Mouse (Mus musculus) liver, embryonic 12.5 days (tissue): ENCODE results near the gene Kdelc1. TPM values are rescaled to one million over a fixed set of nuclear protein-coding genes. Genes with fewer than 3 reads are reported as not detected.

Experiments
- ATAC-seq: fragments of 200-750 bp; cut with Nextera tagmentation; 2 replicates; pipeline ENCODE4 v1.8.0; 2017; ENCODE audit warnings: moderate number of reproducible peaks, mild to moderate bottlenecking, moderate library complexity
- H3K27ac ChIP-seq: fragments of 300-500 bp; sonication (generic); 2 replicates; pipeline ENCODE4 v1.5.1; 2016; ENCODE audit warnings: mild to moderate bottlenecking
- H3K27me3 ChIP-seq: fragments of 300-500 bp; sonication (generic); replicated peaks from 2 replicates; pipeline ENCODE4 v1.6.1; 2016; ENCODE audit warnings: mild to moderate bottlenecking, moderate library complexity
- H3K36me3 ChIP-seq: fragments of 300-500 bp; sonication (generic); 2 replicates; pipeline ENCODE4 v1.6.1; 2016; ENCODE audit warnings: mild to moderate bottlenecking, moderate library complexity
- H3K4me1 ChIP-seq: fragments of 300-500 bp; sonication (generic); 2 replicates; pipeline ENCODE4 v1.6.1; 2016
- H3K4me2 ChIP-seq: fragments of 300-500 bp; sonication (generic); 2 replicates; pipeline ENCODE4 v1.6.1; 2016; ENCODE audit warnings: mild to moderate bottlenecking, moderate library complexity
- H3K4me3 ChIP-seq: fragments of 300-500 bp; sonication (generic); 2 replicates; pipeline ENCODE4 v1.5.1; 2016; ENCODE audit warnings: mild to moderate bottlenecking, moderate library complexity
- H3K9ac ChIP-seq: fragments of 300-500 bp; sonication (generic); 2 replicates; pipeline ENCODE4 v1.6.1; 2016; ENCODE audit warnings: mild to moderate bottlenecking, moderate library complexity
- H3K9me3 ChIP-seq: fragments of 300-500 bp; sonication (generic); replicated peaks from 2 replicates; pipeline ENCODE4 v1.6.1; 2016; ENCODE audit warnings: mild to moderate bottlenecking, moderate library complexity
- WGBS: fragments of 180-500 bp; shearing (Covaris S2); methylation state at CpG from one replicate; pipeline ENCODE4 v1.1.7; 2016; ENCODE audit not compliant: insufficient replicate concordance; 5-methylcytosine and 5-hydroxymethylcytosine counted together
- polyA plus RNA-seq: library from polyadenylated mRNA; unstranded; fragments of >200 nt; fragmentation: Nextera tagmentation; extraction: Ambion mirVana; gene quantifications from 2 replicates; pipeline ENCODE4 v1.2.1, GENCODE M21; 2016

The Kdelc1 gene
- polyA plus RNA-seq, 1 experiment from 2014 or later, result 28.5 TPM

GRCm38 (mm10) chr1:44125590-44125989 lies 7.0 kb upstream of the Kdelc1 start:
- WGBS, result 79% methylated on average over 4 of the region's 4 CpGs
- ATAC-seq, result no peak

GRCm38 (mm10) chr1:44122256-44122655 lies 3.6 kb upstream of the Kdelc1 start:
- H3K36me3 ChIP-seq, result peaks cover 7% of the 10 kb centered on the region; the same call in 1 of the 2 replicates
- H3K27me3 ChIP-seq, result no peaks in the 10 kb centered on the region
- peaks cover 18% of the 10 kb centered on the region for H3K4me1 ChIP-seq
- H3K9ac ChIP-seq, result no peak overlapping the region
- no peak overlapping the region for H3K4me2 ChIP-seq
- ATAC-seq, result no peak
- no peaks in the 10 kb centered on the region for H3K9me3 ChIP-seq
- no peak overlapping the region for H3K27ac ChIP-seq
- H3K4me3 ChIP-seq, result no peak overlapping the region
- WGBS, result 27% methylated on average over 3 of the region's 3 CpGs

More at GRCm38 (mm10) chr1:44125590-44125989, 7.0 kb upstream of the Kdelc1 start:
- Histone ChIP-seq H3K9ac (no peak overlapping the region), H3K4me1 (0 out of 2 replicates have a peak, but pooled peaks cover 3% of the 10 kb centered on the region), H3K4me3 (no peak overlapping the region), H3K27ac (no peak overlapping the region), H3K27me3 (no peaks in the 10 kb centered on the region), H3K36me3 (peaks cover 19% of the 10 kb centered on the region), H3K9me3 (no peaks in the 10 kb centered on the region), H3K4me2 (no peak overlapping the region)

- H3K9me3 ChIP-seq, result no peaks in the 10 kb centered on the region
- H3K4me2 ChIP-seq, result peak overlapping the region; percentile 82
- H3K27me3 ChIP-seq, result no peaks in the 10 kb centered on the region
- ATAC-seq, result peak; percentile 8; the same call in 1 of the 2 replicates
- H3K9ac ChIP-seq, result peak overlapping the region; percentile 69
- H3K4me1 ChIP-seq, result peaks cover 18% of the 10 kb centered on the region
- peaks cover 12% of the 10 kb centered on the region for H3K36me3 ChIP-seq
- 11% methylated on average over 6 of the region's 6 CpGs for WGBS
- H3K27ac ChIP-seq, result peak overlapping the region; percentile 86
- H3K4me3 ChIP-seq, result peak overlapping the region; percentile 74
These were observed 1.4 kb upstream of the Kdelc1 start for GRCm38 (mm10) chr1:44120074-44120406.

GRCm38 (mm10) chr1:44119201-44120073 lies 829 bp upstream of the Kdelc1 start:
- Histone ChIP-seq H3K4me1 (peaks cover 18% of the 10 kb centered on the region), H3K27ac (peak overlapping the region; percentile 86), H3K9ac (peak overlapping the region; percentile 69), H3K4me3 (peak overlapping the region; percentile 74), H3K36me3 (peaks cover 18% of the 10 kb centered on the region), H3K9me3 (no peaks in the 10 kb centered on the region), H3K27me3 (no peaks in the 10 kb centered on the region), H3K4me2 (peak overlapping the region; percentile 82)
- peak; percentile 81 for ATAC-seq
- WGBS, result 1% methylated on average over 41 of the region's 43 CpGs

GRCm38 (mm10) chr1:44117571-44117970 lies 1.0 kb downstream of the Kdelc1 start:
- ATAC-seq, result no peak
- peaks cover 30% of the 10 kb centered on the region for H3K36me3 ChIP-seq
- H3K4me3 ChIP-seq, result peak overlapping the region; percentile 74
- H3K4me2 ChIP-seq, result peak overlapping the region; percentile 82
- peaks cover 18% of the 10 kb centered on the region for H3K4me1 ChIP-seq
- no peaks in the 10 kb centered on the region for H3K27me3 ChIP-seq
- no peaks in the 10 kb centered on the region for H3K9me3 ChIP-seq
- H3K9ac ChIP-seq, result peak overlapping the region; percentile 69; the same call in 1 of the 2 replicates
- no peak overlapping the region for H3K27ac ChIP-seq

- WGBS, result 15% methylated on average over 5 of the region's 5 CpGs
- no peak for ATAC-seq
- H3K27ac ChIP-seq, result peak overlapping the region; percentile 98
These were observed 15.7 kb downstream of the Kdelc1 start for GRCm38 (mm10) chr1:44102939-44103338.

GRCm38 (mm10) chr1:44102259-44102717 lies 16.3 kb downstream of the Kdelc1 start, which contains the start of gene Tex30:
Gene Tex30, minus strand, starts transcription at chr1:44102441.
- ATAC-seq, result peak; percentile 94

More at GRCm38 (mm10) chr1:44102939-44103338, 15.7 kb downstream of the Kdelc1 start:
- Histone ChIP-seq H3K4me2 (peak overlapping the region; percentile 85), H3K9me3 (no peaks in the 10 kb centered on the region), H3K36me3 (peaks cover 25% of the 10 kb centered on the region), H3K4me3 (peak overlapping the region; percentile 90), H3K9ac (peak overlapping the region; percentile 67), H3K4me1 (peaks cover 17% of the 10 kb centered on the region), H3K27me3 (no peaks in the 10 kb centered on the region)

GRCm38 (mm10) chr1:44101448-44102225 lies 17.0 kb downstream of the Kdelc1 start:
- WGBS, result under 1% methylated on average over 55 of the region's 55 CpGs
- ATAC-seq, result peak; percentile 77
- Histone ChIP-seq H3K27me3 (no peaks in the 10 kb centered on the region), H3K4me1 (peaks cover 17% of the 10 kb centered on the region), H3K4me3 (peak overlapping the region; percentile 90), H3K4me2 (peak overlapping the region; percentile 85), H3K36me3 (peaks cover 31% of the 10 kb centered on the region), H3K9ac (peak overlapping the region; percentile 93), H3K9me3 (no peaks in the 10 kb centered on the region), H3K27ac (peak overlapping the region; percentile 98)

More at GRCm38 (mm10) chr1:44102259-44102717, 16.3 kb downstream of the Kdelc1 start, which contains the start of gene Tex30:
- Histone ChIP-seq H3K4me1 (peaks cover 17% of the 10 kb centered on the region), H3K4me3 (peak within 1 kb of the TSS; percentile 90), H3K9ac (peak within 1 kb of the TSS; percentile 93), H3K36me3 (peaks cover 25% of the 10 kb centered on the region), H3K4me2 (peak within 1 kb of the TSS; percentile 85), H3K27ac (peak within 1 kb of the TSS; percentile 98), H3K9me3 (no peaks in the 10 kb centered on the region), H3K27me3 (no peaks in the 10 kb centered on the region)
- under 1% methylated on average over 55 of the region's 55 CpGs for WGBS

- Histone ChIP-seq H3K9ac (no peak overlapping the region), H3K9me3 (no peaks in the 10 kb centered on the region), H3K4me2 (no peak overlapping the region), H3K27ac (no peak overlapping the region), H3K36me3 (no peaks in the 10 kb centered on the region), H3K4me3 (no peak overlapping the region), H3K27me3 (no peaks in the 10 kb centered on the region), H3K4me1 (no peaks in the 10 kb centered on the region)
- ATAC-seq, result no peak
- 0% methylated on average over 1 of the region's 1 CpGs for WGBS
These were observed 54.0 kb downstream of the Kdelc1 start for GRCm38 (mm10) chr1:44064625-44065024.

GRCm38 (mm10) chr1:44063439-44063838 lies 55.2 kb downstream of the Kdelc1 start:
- ATAC-seq, result no peak
- H3K27me3 ChIP-seq, result no peaks in the 10 kb centered on the region
- no peaks in the 10 kb centered on the region for H3K9me3 ChIP-seq
- no peak overlapping the region for H3K4me2 ChIP-seq
- WGBS, result 83% methylated on average over 6 of the region's 6 CpGs
- H3K27ac ChIP-seq, result no peak overlapping the region
- H3K36me3 ChIP-seq, result no peaks in the 10 kb centered on the region
- H3K4me3 ChIP-seq, result no peak overlapping the region
- H3K4me1 ChIP-seq, result no peaks in the 10 kb centered on the region
- no peak overlapping the region for H3K9ac ChIP-seq

- no peak for ATAC-seq
- Histone ChIP-seq H3K36me3 (no peaks in the 10 kb centered on the region), H3K9me3 (no peaks in the 10 kb centered on the region), H3K4me1 (no peaks in the 10 kb centered on the region), H3K9ac (no peak within 1 kb of the TSS), H3K4me3 (no peak within 1 kb of the TSS), H3K27me3 (no peaks in the 10 kb centered on the region), H3K4me2 (no peak within 1 kb of the TSS), H3K27ac (no peak within 1 kb of the TSS)
- WGBS, result 70% methylated on average over 2 of the region's 2 CpGs
These were observed 56.8 kb downstream of the Kdelc1 start, which contains the start of gene Gm8251 for GRCm38 (mm10) chr1:44061836-44062235. Gene Gm8251, minus strand, starts transcription at chr1:44061936.
